Mouse (Mus musculus): ENCODE data around the gene Tm9sf1. TPM values are rescaled to one million over a fixed set of nuclear protein-coding genes. Genes with fewer than 3 reads are reported as not detected.

The Tm9sf1 gene
- polyA plus RNA-seq, 1 experiment from 2014 or later = 95.9 TPM

GRCm38 (mm10) chr14:55618486-55619195 lies 25.0 kb downstream of the Tm9sf1 start:
- Histone ChIP-seq H3K9me3 (ENCODE audit: control insufficient read depth) (no peaks in the 10 kb centered on the region), H3K27ac (ENCODE audit: low read depth, low read length) (no peak overlapping the region), H3K4me1 (replicated peaks; ENCODE audit: control insufficient read depth, insufficient read depth, low read length) (0 out of 2 replicates have a peak, but pooled peaks cover 4% of the 10 kb centered on the region), H3K4me2 (replicated peaks; ENCODE audit: low read depth) (peak overlapping the region; percentile 59), H3K4me3 (ENCODE audit: low read depth, low read length) (peak overlapping the region; percentile 34), H3K27me3 (replicated peaks; ENCODE audit: control insufficient read depth, insufficient read depth, low read length) (no peaks in the 10 kb centered on the region), H3K9ac (ENCODE audit: low read depth, low read length) (peak overlapping the region; percentile 40), H3K36me3 (ENCODE audit: control insufficient read depth, insufficient read depth) (peaks cover 2% of the 10 kb centered on the region; the same call in 1 of the 2 replicates)
- no peak for TF ChIP-seq CTCF (IDR thresholded peaks at IDR 0.05; ENCODE audit: low read depth)
- WGBS = 26% methylated on average over 22 of the region's 22 CpGs
- no peak for ATAC-seq

- peak; percentile 88 for ATAC-seq
- Histone ChIP-seq H3K9ac (ENCODE audit: low read depth, low read length) (peak within 1 kb of the TSS; percentile 40), H3K27ac (ENCODE audit: low read depth, low read length) (no peak within 1 kb of the TSS), H3K4me2 (replicated peaks; ENCODE audit: low read depth) (peak within 1 kb of the TSS; percentile 59), H3K27me3 (replicated peaks; ENCODE audit: control insufficient read depth, insufficient read depth, low read length) (no peaks in the 10 kb centered on the region), H3K4me1 (replicated peaks; ENCODE audit: control insufficient read depth, insufficient read depth, low read length) (0 out of 2 replicates have a peak, but pooled peaks cover 4% of the 10 kb centered on the region), H3K4me3 (ENCODE audit: low read depth, low read length) (peak within 1 kb of the TSS; percentile 34), H3K36me3 (ENCODE audit: control insufficient read depth, insufficient read depth) (peaks cover 2% of the 10 kb centered on the region; the same call in 1 of the 2 replicates), H3K9me3 (ENCODE audit: control insufficient read depth) (no peaks in the 10 kb centered on the region)
- 20% methylated on average over 21 of the region's 21 CpGs for WGBS
- TF ChIP-seq CTCF (IDR thresholded peaks at IDR 0.05; ENCODE audit: low read depth) = peak; percentile 55
Measured at GRCm38 (mm10) chr14:55617822-55618221, 25.8 kb downstream of the Tm9sf1 start, which contains the start of gene Rec8. Gene Rec8, plus strand, starts transcription at chr14:55618037.

- TF ChIP-seq CTCF (IDR thresholded peaks at IDR 0.05; ENCODE audit: low read depth) = no peak
Measured at GRCm38 (mm10) chr14:55616844-55617243, 26.8 kb downstream of the Tm9sf1 start.

GRCm38 (mm10) chr14:55615876-55616275 lies 27.7 kb downstream of the Tm9sf1 start:
- no peak overlapping the region for H3K27ac ChIP-seq (ENCODE audit: low read depth, low read length)
- no peak for TF ChIP-seq CTCF (IDR thresholded peaks at IDR 0.05; ENCODE audit: low read depth)
- 41% methylated on average over 2 of the region's 2 CpGs for WGBS
- H3K36me3 ChIP-seq (ENCODE audit: control insufficient read depth, insufficient read depth) = no peaks in the 10 kb centered on the region
- 0 out of 2 replicates have a peak, but pooled peaks cover 4% of the 10 kb centered on the region for H3K4me1 ChIP-seq (replicated peaks; ENCODE audit: control insufficient read depth, insufficient read depth, low read length)
- H3K9me3 ChIP-seq (ENCODE audit: control insufficient read depth) = no peaks in the 10 kb centered on the region
- H3K4me2 ChIP-seq (replicated peaks; ENCODE audit: low read depth) = no peak overlapping the region
- H3K4me3 ChIP-seq (ENCODE audit: low read depth, low read length) = no peak overlapping the region
- no peak for ATAC-seq
- H3K27me3 ChIP-seq (replicated peaks; ENCODE audit: control insufficient read depth, insufficient read depth, low read length) = no peaks in the 10 kb centered on the region
- H3K9ac ChIP-seq (ENCODE audit: low read depth, low read length) = no peak overlapping the region

More at GRCm38 (mm10) chr14:55616844-55617243, 26.8 kb downstream of the Tm9sf1 start:
- no peaks in the 10 kb centered on the region for H3K36me3 ChIP-seq (ENCODE audit: control insufficient read depth, insufficient read depth)
- WGBS = 75% methylated on average over 2 of the region's 2 CpGs
- 0 out of 2 replicates have a peak, but pooled peaks cover 4% of the 10 kb centered on the region for H3K4me1 ChIP-seq (replicated peaks; ENCODE audit: control insufficient read depth, insufficient read depth, low read length)
- H3K9me3 ChIP-seq (ENCODE audit: control insufficient read depth) = no peaks in the 10 kb centered on the region
- H3K9ac ChIP-seq (ENCODE audit: low read depth, low read length) = no peak overlapping the region
- ATAC-seq = no peak
- no peaks in the 10 kb centered on the region for H3K27me3 ChIP-seq (replicated peaks; ENCODE audit: control insufficient read depth, insufficient read depth, low read length)
- no peak overlapping the region for H3K27ac ChIP-seq (ENCODE audit: low read depth, low read length)
- H3K4me2 ChIP-seq (replicated peaks; ENCODE audit: low read depth) = no peak overlapping the region
- H3K4me3 ChIP-seq (ENCODE audit: low read depth, low read length) = no peak overlapping the region

- Histone ChIP-seq H3K27me3 (replicated peaks; ENCODE audit: control insufficient read depth, insufficient read depth, low read length) (no peaks in the 10 kb centered on the region), H3K36me3 (ENCODE audit: control insufficient read depth, insufficient read depth) (peaks cover 6% of the 10 kb centered on the region), H3K4me1 (replicated peaks; ENCODE audit: control insufficient read depth, insufficient read depth, low read length) (0 out of 2 replicates have a peak, but pooled peaks cover 4% of the 10 kb centered on the region), H3K9ac (ENCODE audit: low read depth, low read length) (no peak overlapping the region), H3K4me2 (replicated peaks; ENCODE audit: low read depth) (no peak overlapping the region), H3K4me3 (ENCODE audit: low read depth, low read length) (no peak overlapping the region), H3K9me3 (ENCODE audit: control insufficient read depth) (no peaks in the 10 kb centered on the region), H3K27ac (ENCODE audit: low read depth, low read length) (no peak overlapping the region)
- no peak for TF ChIP-seq CTCF (IDR thresholded peaks at IDR 0.05; ENCODE audit: low read depth)
- peak; percentile 41; the same call in 1 of the 2 replicates for ATAC-seq
- WGBS = 64% methylated on average over 7 of the region's 7 CpGs
Measured at GRCm38 (mm10) chr14:55614565-55615178, 28.9 kb downstream of the Tm9sf1 start.

- H3K36me3 ChIP-seq (ENCODE audit: control insufficient read depth, insufficient read depth) = peaks cover 18% of the 10 kb centered on the region
- H3K27me3 ChIP-seq (replicated peaks; ENCODE audit: control insufficient read depth, insufficient read depth, low read length) = no peaks in the 10 kb centered on the region
- 0 out of 2 replicates have a peak, but pooled peaks cover 4% of the 10 kb centered on the region for H3K4me1 ChIP-seq (replicated peaks; ENCODE audit: control insufficient read depth, insufficient read depth, low read length)
- 52% methylated on average over 6 of the region's 6 CpGs for WGBS
- H3K4me3 ChIP-seq (ENCODE audit: low read depth, low read length) = no peak overlapping the region
- H3K4me2 ChIP-seq (replicated peaks; ENCODE audit: low read depth) = no peak overlapping the region
- no peaks in the 10 kb centered on the region for H3K9me3 ChIP-seq (ENCODE audit: control insufficient read depth)
- H3K9ac ChIP-seq (ENCODE audit: low read depth, low read length) = no peak overlapping the region
- no peak for ATAC-seq
- peak overlapping the region; percentile 35; the same call in 1 of the 2 replicates for H3K27ac ChIP-seq (ENCODE audit: low read depth, low read length)
- no peak for TF ChIP-seq CTCF (IDR thresholded peaks at IDR 0.05; ENCODE audit: low read depth)
Measured at GRCm38 (mm10) chr14:55613346-55613745, 30.3 kb downstream of the Tm9sf1 start.

Measured in intestine, postnatal 0 days (tissue).